Mouse (Mus musculus) large intestine, adult 2 months (tissue): ENCODE data around the gene Dnase2a. TPM values are rescaled to one million over a fixed set of nuclear protein-coding genes. Genes with fewer than 3 reads are reported as not detected.
A peak's percentile ranks its signal among the peaks of the same experiment; 100 is the strongest.

Experiments used
- DNase-seq: peaks from one replicate; pipeline ENCODE4 v3.0.0-alpha.2; 2012; ENCODE audit warnings: low read depth, low spot score
- WGBS: fragments of 180-500 bp; shearing (Covaris S2); methylation state at CpG from one replicate; pipeline ENCODE4 v1.1.7; 2018; 5-methylcytosine and 5-hydroxymethylcytosine counted together
- polyA plus RNA-seq: library from polyadenylated mRNA; depleted of rRNA; stranded (reverse); fragments of >200 nt; gene quantifications from 2 replicates; pipeline ENCODE4 v1.2.3, GENCODE M21; 2012; rRNA removed

Dnase2a gene
- polyA plus RNA-seq: 8.4 and 8.7 TPM in 2 replicates

DNA sequence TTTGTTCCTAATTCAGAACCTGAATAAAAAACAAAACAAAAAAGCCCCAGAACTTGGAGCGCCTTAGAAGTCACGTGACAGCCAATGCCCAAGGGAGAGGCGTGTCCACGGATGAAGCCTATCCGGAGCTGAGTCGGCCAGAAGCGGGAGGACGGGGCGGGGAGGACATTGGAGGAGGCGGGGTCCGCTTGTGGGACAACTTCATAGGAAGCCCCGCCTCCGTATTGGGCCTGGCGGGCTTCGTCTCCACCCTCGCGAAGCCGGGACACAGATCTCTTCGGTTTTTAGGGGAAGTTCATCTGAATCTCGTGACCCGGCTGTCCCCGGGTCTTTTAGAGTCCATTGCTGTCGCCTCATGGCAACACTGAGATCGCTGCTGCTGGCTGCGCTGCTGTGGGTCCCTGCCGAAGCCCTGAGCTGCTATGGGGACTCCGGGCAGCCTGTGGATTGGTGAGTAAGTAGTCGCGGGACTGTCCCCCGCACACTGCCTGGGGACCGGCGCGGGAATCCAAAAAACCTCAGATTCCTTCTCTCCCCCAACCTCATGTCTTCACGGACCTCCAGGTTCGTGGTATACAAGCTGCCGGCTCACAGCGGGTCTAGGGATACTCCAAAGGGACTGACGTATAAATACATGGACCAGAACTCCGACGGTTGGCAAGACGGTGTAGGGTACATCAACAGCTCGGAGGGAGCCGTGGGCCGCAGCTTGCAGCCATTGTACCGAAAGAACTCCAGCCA is at the start of gene Dnase2a:
TSS of gene Dnase2a (plus strand) at position 140 of the 741 bp plus-strand sequence.
- WGBS: 1% methylated on average over 45 of the region's 45 CpGs
- peak; percentile 85 for DNase-seq

GRCm38 (mm10) chr8:84871376-84872308 is 36.7 kb upstream of the Dnase2a start, which contains the start of gene Syce2:
Syce2 (plus strand) TSS chr8:84872111.
- WGBS: 6% methylated on average over 43 of the region's 46 CpGs
- DNase-seq: peak; percentile 24

DNA sequence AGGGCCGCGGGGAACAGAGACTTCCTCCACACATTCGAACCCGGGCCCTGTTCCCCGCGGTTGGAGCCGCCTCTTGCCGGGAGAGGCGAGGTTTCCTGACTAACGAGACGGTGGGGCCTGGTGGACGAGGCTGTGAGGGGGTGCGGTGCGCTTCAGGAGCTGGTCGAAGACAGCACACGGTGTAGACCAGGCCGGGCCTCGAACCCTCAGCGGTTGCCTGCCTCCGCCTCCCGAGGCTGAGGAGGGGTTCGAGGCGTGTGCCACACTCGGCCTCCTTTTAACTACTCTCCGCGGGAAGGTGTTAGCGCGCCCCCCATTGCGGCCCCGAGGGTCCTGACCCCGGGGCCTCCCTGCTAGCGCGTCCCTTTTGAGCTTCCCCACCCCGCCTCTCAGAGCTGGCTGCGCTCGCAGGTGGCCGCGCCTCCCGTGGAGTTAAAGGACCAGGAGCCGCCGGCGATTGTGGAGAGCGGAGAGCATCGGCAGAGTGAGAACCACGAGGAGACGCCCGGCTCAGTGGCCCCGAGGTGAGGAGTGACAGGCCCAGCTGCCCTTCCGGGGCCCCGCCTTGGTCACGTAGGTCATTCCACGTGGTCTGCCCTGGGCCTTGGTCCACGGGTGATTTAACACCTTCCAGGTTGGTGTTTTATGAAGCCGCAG is 35.9 kb upstream of the Dnase2a start:
- DNase-seq: no peak
- 3% methylated on average over 54 of the region's 54 CpGs for WGBS

DNA sequence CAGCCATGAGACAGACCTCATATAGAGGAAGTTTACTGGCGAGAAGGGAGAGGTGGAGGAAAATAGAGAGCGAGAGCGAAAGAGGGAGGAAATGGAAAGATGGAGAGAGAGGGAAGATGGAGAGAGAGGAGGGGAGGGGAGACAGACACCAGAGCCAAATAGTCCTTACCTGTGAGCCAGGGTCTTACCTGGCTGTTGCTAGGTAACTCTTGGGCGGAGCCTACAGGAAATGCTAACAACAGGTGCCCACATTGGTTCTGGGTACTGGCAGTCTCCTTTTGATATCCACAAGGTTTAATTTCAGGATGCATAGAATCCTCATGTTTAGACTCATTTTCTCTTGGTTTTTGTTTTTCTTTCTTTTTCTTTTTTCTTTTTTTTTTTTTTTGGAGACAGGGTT is 35.3 kb upstream of the Dnase2a start:
- WGBS: 75% methylated on average over 4 of the region's 4 CpGs

GRCm38 (mm10) chr8:84874339-84874738 is 34.0 kb upstream of the Dnase2a start:
- WGBS: 90% methylated on average over 3 of the region's 3 CpGs
- DNase-seq: no peak

More for the DNA sequence above, 35.3 kb upstream of the Dnase2a start:
- no peak for DNase-seq

GRCm38 (mm10) chr8:84877297-84878035 is 30.9 kb upstream of the Dnase2a start:
- WGBS: 73% methylated on average over 3 of the region's 3 CpGs
- DNase-seq: no peak

GRCm38 (mm10) chr8:84878915-84879314 is 29.4 kb upstream of the Dnase2a start:
- DNase-seq: no peak
- 79% methylated on average over 1 of the region's 1 CpGs for WGBS

- 86% methylated on average over 4 of the region's 4 CpGs for WGBS
Observed at GRCm38 (mm10) chr8:84884728-84885127, 23.6 kb upstream of the Dnase2a start.

GRCm38 (mm10) chr8:84888280-84888679 is 20.1 kb upstream of the Dnase2a start:
- 93% methylated on average over 3 of the region's 3 CpGs for WGBS
- DNase-seq: no peak

More at GRCm38 (mm10) chr8:84884728-84885127, 23.6 kb upstream of the Dnase2a start:
- no peak for DNase-seq

DNA sequence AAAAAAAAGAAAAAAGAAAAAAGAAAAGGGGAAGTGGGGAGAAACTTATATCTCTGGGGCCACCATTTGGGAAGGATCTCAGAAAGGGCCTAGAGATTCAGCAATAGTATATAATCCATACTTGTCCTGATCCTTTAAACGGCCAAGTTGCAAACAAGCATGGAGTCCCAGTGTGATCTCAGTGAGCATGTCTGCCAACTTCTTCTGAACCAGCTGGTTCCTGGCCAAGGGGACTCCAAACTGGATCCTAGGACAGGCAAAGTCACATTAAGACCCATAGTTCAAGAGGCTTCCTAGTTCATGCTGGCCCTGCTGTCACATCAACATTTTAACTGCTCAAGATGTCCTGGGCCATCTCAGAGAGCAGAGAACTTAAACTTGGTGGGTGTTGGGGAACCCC is 19.2 kb upstream of the Dnase2a start:
- no peak for DNase-seq
- WGBS: 86% methylated on average over 1 of the region's 1 CpGs

GRCm38 (mm10) chr8:84892993-84893708 is 15.2 kb upstream of the Dnase2a start:
- no peak for DNase-seq

GRCm38 (mm10) chr8:84893709-84894134 is 14.6 kb upstream of the Dnase2a start, which contains the start of gene Gcdh:
Gcdh (minus strand) TSS chr8:84893921.
- WGBS: 0% methylated on average over 11 of the region's 11 CpGs
- peak; percentile 99 for DNase-seq

More at GRCm38 (mm10) chr8:84892993-84893708, 15.2 kb upstream of the Dnase2a start:
- WGBS: 12% methylated on average over 31 of the region's 31 CpGs

- DNase-seq: no peak
- 81% methylated on average over 5 of the region's 5 CpGs for WGBS
Observed at GRCm38 (mm10) chr8:84895963-84896362, 12.4 kb upstream of the Dnase2a start.

GRCm38 (mm10) chr8:84901071-84901470 is 7.3 kb upstream of the Dnase2a start:
- 82% methylated on average over 4 of the region's 4 CpGs for WGBS

DNA sequence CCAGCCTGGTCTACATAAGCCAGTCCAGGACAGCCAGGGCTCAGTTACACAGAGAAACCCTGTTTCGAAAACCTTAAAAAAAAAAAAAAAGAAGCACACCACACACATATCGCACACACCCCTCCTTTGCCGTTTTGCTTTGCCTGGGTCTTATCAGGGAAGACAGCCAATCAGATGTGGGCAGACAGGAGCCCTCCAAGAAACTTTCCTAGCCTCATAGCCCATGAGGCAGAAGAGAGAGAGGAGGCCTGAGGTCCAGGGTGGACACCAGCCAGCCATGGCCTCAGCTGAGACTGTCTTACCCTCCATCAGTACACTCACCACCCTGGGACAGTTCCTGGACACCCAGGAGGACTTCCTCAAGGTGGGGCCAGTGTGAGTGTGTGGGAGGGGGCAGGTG is 6.6 kb upstream of the Dnase2a start, which contains the start of gene Klf1:
TSS of gene Klf1 (plus strand) at position 177 of the 400 bp plus-strand sequence.
- WGBS: 78% methylated on average over 3 of the region's 3 CpGs
- no peak for DNase-seq

More at GRCm38 (mm10) chr8:84901071-84901470, 7.3 kb upstream of the Dnase2a start:
- DNase-seq: no peak

GRCm38 (mm10) chr8:84902367-84902919 is 5.9 kb upstream of the Dnase2a start:
- no peak for DNase-seq
- 6% methylated on average over 24 of the region's 24 CpGs for WGBS

DNA sequence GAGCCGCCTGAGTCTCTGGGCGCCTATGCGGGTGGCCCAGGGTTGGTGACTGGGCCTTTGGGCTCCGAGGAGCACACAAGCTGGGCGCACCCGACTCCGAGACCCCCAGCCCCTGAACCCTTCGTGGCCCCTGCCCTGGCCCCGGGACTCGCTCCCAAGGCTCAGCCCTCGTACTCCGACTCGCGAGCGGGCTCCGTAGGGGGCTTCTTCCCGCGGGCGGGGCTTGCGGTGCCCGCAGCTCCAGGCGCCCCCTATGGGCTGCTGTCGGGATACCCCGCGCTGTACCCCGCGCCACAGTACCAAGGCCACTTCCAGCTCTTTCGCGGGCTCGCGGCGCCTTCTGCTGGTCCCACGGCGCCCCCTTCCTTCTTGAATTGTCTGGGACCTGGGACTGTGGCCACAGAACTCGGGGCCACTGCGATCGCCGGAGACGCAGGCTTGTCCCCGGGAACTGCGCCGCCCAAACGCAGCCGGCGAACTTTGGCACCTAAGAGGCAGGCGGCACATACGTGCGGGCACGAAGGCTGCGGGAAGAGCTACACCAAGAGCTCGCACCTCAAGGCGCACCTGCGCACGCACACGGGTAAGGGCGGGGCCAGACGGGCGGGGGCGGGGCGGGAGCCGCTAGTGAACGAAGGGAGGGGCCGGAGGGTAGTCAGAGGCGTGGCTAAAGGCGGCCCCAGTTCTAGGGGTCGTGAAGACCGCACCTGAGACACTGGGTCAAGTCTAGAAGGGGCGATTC is 5.3 kb upstream of the Dnase2a start:
- WGBS: under 1% methylated on average over 68 of the region's 68 CpGs
- DNase-seq: peak; percentile 44
